Mouse (Mus musculus): Measurements from ENCODE around the gene Defb29. TPM values are rescaled to one million over a fixed set of nuclear protein-coding genes. Genes with fewer than 3 reads are reported as not detected.

Defb29 gene
- polyA plus RNA-seq, 2 experiments, result not detected

GRCm38 (mm10) chr2:152493151-152493550 lies 46.7 kb downstream of the Defb29 start:
- TF ChIP-seq EP300 (IDR thresholded peaks at IDR 0.05; ENCODE audit: low read depth) (no peak), CTCF (IDR thresholded peaks at IDR 0.05; ENCODE audit: low read depth) (0 out of 2 replicates have a peak, but pooled peaks have one; percentile 20)
- 53% methylated on average over 6 of the region's 6 CpGs for WGBS (ENCODE audit: insufficient replicate concordance)
- DNase-seq (ENCODE audit: low read depth in 3 of 3, low spot score in 3 of 3), result no peak
- Histone ChIP-seq H3K9me3 (ENCODE audit: control insufficient read depth, low read length) (no peaks in the 10 kb centered on the region), H3K4me1 (replicated peaks; ENCODE audit: control insufficient read depth in 2 of 2, insufficient read depth in 2 of 2, low read length in 1 of 2) (no peaks in the 10 kb centered on the region), H3K27me3 (ENCODE audit: control insufficient read depth, insufficient read depth, low read length) (no peaks in the 10 kb centered on the region), H3K4me2 (ENCODE audit: low read depth) (no peak overlapping the region), H3K9ac (replicated peaks) (no peak overlapping the region), H3K36me3 (replicated peaks; ENCODE audit: control insufficient read depth, insufficient read depth, low read depth) (no peaks in the 10 kb centered on the region), H3K27ac (no peak overlapping the region), H3K4me3 (ENCODE audit: insufficient read depth in 1 of 2, low read depth in 2 of 2, low read length in 2 of 2) (no peak overlapping the region)
- no peak for ATAC-seq (ENCODE audit: insufficient read depth)

- no peaks in the 10 kb centered on the region for H3K4me1 ChIP-seq (replicated peaks; ENCODE audit: control insufficient read depth in 2 of 2, insufficient read depth in 2 of 2, low read length in 1 of 2)
- DNase-seq (ENCODE audit: low read depth in 3 of 3, low spot score in 3 of 3) (no peak), ATAC-seq (ENCODE audit: insufficient read depth) (no peak)
- no peak within 1 kb of the TSS for H3K4me2 ChIP-seq (ENCODE audit: low read depth)
- TF ChIP-seq EP300 (IDR thresholded peaks at IDR 0.05; ENCODE audit: low read depth) (no peak), CTCF (IDR thresholded peaks at IDR 0.05; ENCODE audit: low read depth) (no peak)
- H3K9me3 ChIP-seq (ENCODE audit: control insufficient read depth, low read length), result no peaks in the 10 kb centered on the region
- H3K27me3 ChIP-seq (ENCODE audit: control insufficient read depth, insufficient read depth, low read length), result no peaks in the 10 kb centered on the region
- H3K36me3 ChIP-seq (replicated peaks; ENCODE audit: control insufficient read depth, insufficient read depth, low read depth), result no peaks in the 10 kb centered on the region
- H3K27ac ChIP-seq, result no peak within 1 kb of the TSS
- H3K4me3 ChIP-seq (ENCODE audit: insufficient read depth in 1 of 2, low read depth in 2 of 2, low read length in 2 of 2), result no peak within 1 kb of the TSS
- H3K9ac ChIP-seq (replicated peaks), result no peak within 1 kb of the TSS
These were observed 49.9 kb downstream of the Defb29 start, which contains the start of gene Defb22 for GRCm38 (mm10) chr2:152490038-152490437. Gene Defb22, minus strand, starts transcription at chr2:152490138.

Other genes with a start within 250 kb of the Defb29 start
- 9.5 and 10.1 TPM in 2 replicates for gene Tbc1d20, start 246.3 kb downstream of the Defb29 start, polyA plus RNA-seq (2012; rRNA removed)
- 5.3 and 5.7 TPM in 2 replicates for gene Tbc1d20, start 246.3 kb downstream of the Defb29 start, polyA plus RNA-seq (2014; fragmentation: Nextera tagmentation; extraction: Ambion mirVana)
- gene Rbck1, start 207.4 kb downstream of the Defb29 start, polyA plus RNA-seq (2012; rRNA removed), result 49.6 and 54.5 TPM in 2 replicates
- gene Rbck1, start 207.4 kb downstream of the Defb29 start, polyA plus RNA-seq (2014; fragmentation: Nextera tagmentation; extraction: Ambion mirVana), result 34.3 and 38.8 TPM in 2 replicates
- 0.54 and 0.77 TPM in 2 replicates for gene Trib3, start 196.1 kb downstream of the Defb29 start, polyA plus RNA-seq (2012; rRNA removed)
- gene Trib3, start 196.1 kb downstream of the Defb29 start, polyA plus RNA-seq (2014; fragmentation: Nextera tagmentation; extraction: Ambion mirVana), result 0.70 and 1.5 TPM in 2 replicates
- not detected in 2 replicates for gene Nrsn2, start 163.5 kb downstream of the Defb29 start, polyA plus RNA-seq (2012; rRNA removed)
- not detected in 2 replicates for gene Nrsn2, start 163.5 kb downstream of the Defb29 start, polyA plus RNA-seq (2014; fragmentation: Nextera tagmentation; extraction: Ambion mirVana)
- gene Sox12, start 142.0 kb downstream of the Defb29 start, polyA plus RNA-seq (2012; rRNA removed), result 4.4 TPM in 2 replicates
- gene Sox12, start 142.0 kb downstream of the Defb29 start, polyA plus RNA-seq (2014; fragmentation: Nextera tagmentation; extraction: Ambion mirVana), result 1.4 and 1.9 TPM in 2 replicates
- 7.6 and 9.1 TPM in 2 replicates for gene Zcchc3, start 125.1 kb downstream of the Defb29 start, polyA plus RNA-seq (2012; rRNA removed)
- 8.7 and 10.7 TPM in 2 replicates for gene Zcchc3, start 125.1 kb downstream of the Defb29 start, polyA plus RNA-seq (2014; fragmentation: Nextera tagmentation; extraction: Ambion mirVana)
- gene 6820408C15Rik, start 124.5 kb downstream of the Defb29 start, polyA plus RNA-seq (2012; rRNA removed), result 0.15 and 0.19 TPM in 2 replicates
- 0.11 and 0.23 TPM in 2 replicates for gene 6820408C15Rik, start 124.5 kb downstream of the Defb29 start, polyA plus RNA-seq (2014; fragmentation: Nextera tagmentation; extraction: Ambion mirVana)
- not detected in 2 replicates for gene Defb23, start 75.5 kb downstream of the Defb29 start, polyA plus RNA-seq (2012; rRNA removed)
- gene Defb23, start 75.5 kb downstream of the Defb29 start, polyA plus RNA-seq (2014; fragmentation: Nextera tagmentation; extraction: Ambion mirVana), result not detected in 2 replicates
- not detected in 2 replicates for gene Defb20, start 63.0 kb downstream of the Defb29 start, polyA plus RNA-seq (2012; rRNA removed)
- gene Defb20, start 63.0 kb downstream of the Defb29 start, polyA plus RNA-seq (2014; fragmentation: Nextera tagmentation; extraction: Ambion mirVana), result not detected in 2 replicates
- not detected in 2 replicates for gene Defb22, start 50.0 kb downstream of the Defb29 start, polyA plus RNA-seq (2012; rRNA removed)
- not detected in 2 replicates for gene Defb22, start 50.0 kb downstream of the Defb29 start, polyA plus RNA-seq (2014; fragmentation: Nextera tagmentation; extraction: Ambion mirVana)
- not detected in 2 replicates for gene Defb26, start 28.4 kb downstream of the Defb29 start, polyA plus RNA-seq (2012; rRNA removed)
- gene Defb26, start 28.4 kb downstream of the Defb29 start, polyA plus RNA-seq (2014; fragmentation: Nextera tagmentation; extraction: Ambion mirVana), result not detected in 2 replicates
- not detected in 2 replicates for gene Defb28, start 21.8 kb downstream of the Defb29 start, polyA plus RNA-seq (2012; rRNA removed)
- not detected in 2 replicates for gene Defb28, start 21.8 kb downstream of the Defb29 start, polyA plus RNA-seq (2014; fragmentation: Nextera tagmentation; extraction: Ambion mirVana)
- not detected in 2 replicates for gene Gm17416, start 29.2 kb upstream of the Defb29 start, polyA plus RNA-seq (2012; rRNA removed)
- gene Gm17416, start 29.2 kb upstream of the Defb29 start, polyA plus RNA-seq (2014; fragmentation: Nextera tagmentation; extraction: Ambion mirVana), result not detected in 2 replicates
- not detected in 2 replicates for gene Defb21, start 32.6 kb upstream of the Defb29 start, polyA plus RNA-seq (2012; rRNA removed)
- gene Defb21, start 32.6 kb upstream of the Defb29 start, polyA plus RNA-seq (2014; fragmentation: Nextera tagmentation; extraction: Ambion mirVana), result not detected in 2 replicates
- gene Defb19, start 40.2 kb upstream of the Defb29 start, polyA plus RNA-seq (2012; rRNA removed), result not detected in 2 replicates
- gene Defb19, start 40.2 kb upstream of the Defb29 start, polyA plus RNA-seq (2014; fragmentation: Nextera tagmentation; extraction: Ambion mirVana), result not detected in 2 replicates
- gene Defb45, start 59.3 kb upstream of the Defb29 start, polyA plus RNA-seq (2012; rRNA removed), result not detected in 2 replicates
- gene Defb45, start 59.3 kb upstream of the Defb29 start, polyA plus RNA-seq (2014; fragmentation: Nextera tagmentation; extraction: Ambion mirVana), result not detected in 2 replicates
- gene Defb36, start 64.2 kb upstream of the Defb29 start, polyA plus RNA-seq (2012; rRNA removed), result not detected in 2 replicates
- not detected in 2 replicates for gene Defb36, start 64.2 kb upstream of the Defb29 start, polyA plus RNA-seq (2014; fragmentation: Nextera tagmentation; extraction: Ambion mirVana)
- gene Defb25, start 83.0 kb upstream of the Defb29 start, polyA plus RNA-seq (2012; rRNA removed), result not detected in 2 replicates
- not detected in 2 replicates for gene Defb25, start 83.0 kb upstream of the Defb29 start, polyA plus RNA-seq (2014; fragmentation: Nextera tagmentation; extraction: Ambion mirVana)
- gene Rem1, start 86.9 kb upstream of the Defb29 start, polyA plus RNA-seq (2012; rRNA removed), result 0.42 and 0.66 TPM in 2 replicates
- gene Rem1, start 86.9 kb upstream of the Defb29 start, polyA plus RNA-seq (2014; fragmentation: Nextera tagmentation; extraction: Ambion mirVana), result 0.52 and 0.91 TPM in 2 replicates
- 24.1 and 27.4 TPM in 2 replicates for gene H13, start 129.4 kb upstream of the Defb29 start, polyA plus RNA-seq (2012; rRNA removed)
- gene H13, start 129.4 kb upstream of the Defb29 start, polyA plus RNA-seq (2014; fragmentation: Nextera tagmentation; extraction: Ambion mirVana), result 38.1 and 39.4 TPM in 2 replicates
- 4.3 and 10.3 TPM in 2 replicates for gene Mcts2, start 146.9 kb upstream of the Defb29 start, polyA plus RNA-seq (2012; rRNA removed)
- 14.7 and 15.2 TPM in 2 replicates for gene Mcts2, start 146.9 kb upstream of the Defb29 start, polyA plus RNA-seq (2014; fragmentation: Nextera tagmentation; extraction: Ambion mirVana)
- 45.6 and 50.6 TPM in 2 replicates for gene Id1, start 196.2 kb upstream of the Defb29 start, polyA plus RNA-seq (2012; rRNA removed)
- gene Id1, start 196.2 kb upstream of the Defb29 start, polyA plus RNA-seq (2014; fragmentation: Nextera tagmentation; extraction: Ambion mirVana), result 20.7 and 22.6 TPM in 2 replicates
- 0.51 and 0.92 TPM in 2 replicates for gene Cox4i2, start 214.1 kb upstream of the Defb29 start, polyA plus RNA-seq (2012; rRNA removed)
- gene Cox4i2, start 214.1 kb upstream of the Defb29 start, polyA plus RNA-seq (2014; fragmentation: Nextera tagmentation; extraction: Ambion mirVana), result 0.47 and 0.51 TPM in 2 replicates